Mouse (Mus musculus): ENCODE results near the gene Nacc2.

- TF ChIP-seq POLR2A (IDR thresholded peaks at IDR 0.05; ENCODE audit: low read depth, low read length) (no peak), CTCF (IDR thresholded peaks at IDR 0.05; ENCODE audit: extremely low read depth, insufficient read depth, insufficient read length, insufficient replicate concordance) (no peak)
Observed at GRCm38 (mm10) chr2:26131327-26131726, 8.3 kb upstream of the Nacc2 start.

Measured in spleen, adult 2 months (tissue).